Mouse (Mus musculus) frontal cortex, postnatal 25 days (tissue): ENCODE results near the gene Mtr.

ENCODE experiments used
- DNase-seq, 2 experiments: peaks; one replicate each; pipeline ENCODE4 v3.0.0; 2022; ENCODE audit warnings: low spot score in 2 of 2

The Mtr gene

DNA sequence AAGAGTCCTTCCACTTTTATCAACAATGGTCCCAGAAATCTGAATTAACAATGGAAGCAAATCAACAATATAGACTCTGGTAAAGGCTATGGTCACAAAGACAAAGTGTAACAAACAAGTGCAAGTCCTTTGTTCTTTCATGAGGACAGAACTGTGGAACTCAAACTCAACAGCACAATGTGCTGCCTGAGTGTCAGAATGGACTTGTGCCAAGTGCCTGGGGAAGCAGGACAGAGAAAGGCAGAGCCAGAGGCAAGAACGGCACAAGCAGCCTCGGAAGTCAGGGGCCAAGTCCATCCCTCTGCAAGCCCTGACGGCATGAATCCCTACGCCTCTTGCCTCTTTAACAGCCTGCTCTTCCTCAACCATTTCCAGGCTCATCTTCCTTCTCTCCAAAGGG, 13.9 kb downstream of the Mtr start:
- DNase-seq = no peak

DNA sequence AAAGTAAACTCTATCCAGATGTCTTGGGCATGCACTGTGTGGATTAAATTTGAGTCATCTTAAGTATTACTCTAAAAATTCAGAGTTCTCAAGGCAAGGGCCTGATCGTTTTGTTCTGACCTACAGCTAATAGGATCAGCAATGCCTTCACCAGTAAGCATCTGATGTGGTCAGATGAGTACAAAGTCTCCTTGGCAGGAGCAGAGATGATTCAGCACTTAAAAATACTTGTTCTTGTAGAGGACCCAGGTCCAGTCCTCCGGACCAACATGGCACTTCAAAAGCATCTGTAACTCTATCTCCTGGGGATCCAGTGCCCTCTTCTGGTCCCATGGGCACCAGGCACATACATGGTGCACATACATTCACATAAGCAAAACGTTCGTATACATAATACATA, 25.8 kb downstream of the Mtr start:
- DNase-seq = no peak

DNA sequence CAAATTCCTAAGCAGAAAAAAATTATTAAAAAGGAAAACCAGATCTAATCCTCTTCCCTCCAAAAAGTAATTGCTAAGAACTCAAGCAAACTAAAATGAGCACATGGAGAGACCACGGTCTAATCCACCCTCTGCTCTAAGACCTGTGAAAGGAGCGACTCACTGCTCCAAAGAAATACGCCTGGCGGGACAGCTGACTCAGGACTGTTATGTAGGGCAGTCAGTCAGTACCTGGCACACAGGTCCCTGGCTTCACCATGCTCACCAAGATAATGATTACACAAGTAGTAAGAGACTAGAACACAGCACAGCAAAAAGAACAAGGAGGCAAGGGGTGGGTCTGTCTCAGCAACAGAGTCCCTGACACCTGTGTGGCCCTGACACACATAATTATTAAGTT, 29.7 kb downstream of the Mtr start:
- no peak for DNase-seq

DNA sequence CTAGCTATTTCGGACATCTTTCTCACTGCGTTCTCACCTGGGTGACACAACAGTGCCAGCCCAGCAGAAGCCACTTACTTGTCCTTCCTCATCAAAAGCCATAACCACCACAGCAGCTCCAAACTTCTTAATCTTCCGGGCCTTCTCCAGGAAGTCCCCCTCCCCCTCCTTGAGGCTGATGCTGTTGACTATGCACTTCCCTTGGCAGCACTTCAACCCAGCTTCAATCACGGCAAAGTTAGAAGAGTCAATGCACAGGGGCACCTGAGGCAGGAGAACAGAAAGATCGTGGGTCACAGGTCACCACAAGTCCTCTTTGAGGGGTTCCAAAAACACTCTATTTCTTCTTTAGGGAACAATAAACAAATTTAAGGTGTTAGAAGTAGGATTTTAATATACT, 30.3 kb downstream of the Mtr start:
- DNase-seq = no peak

DNA sequence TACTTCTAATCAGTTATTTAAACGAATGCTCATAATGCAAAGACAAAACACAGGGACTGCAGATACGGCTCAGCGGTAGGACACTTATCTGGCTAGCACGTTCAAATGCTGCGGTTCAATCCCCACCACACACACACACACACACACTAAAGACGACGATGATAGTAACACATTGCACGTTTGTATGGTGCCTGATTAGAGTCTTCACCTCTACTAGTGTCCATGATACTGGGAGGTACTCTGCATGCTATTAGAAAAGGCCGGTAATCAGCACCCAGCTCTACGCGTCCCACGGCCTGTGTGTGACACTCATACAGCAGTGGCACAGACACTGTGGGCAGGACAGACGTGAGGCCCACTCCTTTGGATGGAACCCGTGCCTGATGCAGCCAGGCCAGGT, 39.3 kb downstream of the Mtr start:
- DNase-seq = no peak

DNA sequence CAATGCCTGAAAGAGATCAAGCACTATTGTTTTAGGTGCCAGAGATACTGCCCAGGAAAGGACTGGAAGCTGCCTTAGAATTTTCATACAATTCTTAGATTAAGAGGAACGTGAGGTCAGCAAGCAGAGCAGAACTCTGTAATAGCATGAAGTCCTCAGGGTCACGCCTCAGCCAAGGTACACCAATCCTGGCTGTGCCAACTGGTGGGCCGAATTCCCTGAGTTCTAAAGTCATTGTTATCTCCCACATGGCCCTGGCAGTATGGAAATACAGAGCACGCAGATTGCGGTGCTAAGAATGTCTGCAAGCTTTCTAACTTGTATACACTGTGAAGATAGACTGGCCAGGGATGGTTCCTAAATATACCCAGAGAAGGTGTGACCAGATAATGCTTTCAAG, 43.0 kb downstream of the Mtr start:
- no peak for DNase-seq

DNA sequence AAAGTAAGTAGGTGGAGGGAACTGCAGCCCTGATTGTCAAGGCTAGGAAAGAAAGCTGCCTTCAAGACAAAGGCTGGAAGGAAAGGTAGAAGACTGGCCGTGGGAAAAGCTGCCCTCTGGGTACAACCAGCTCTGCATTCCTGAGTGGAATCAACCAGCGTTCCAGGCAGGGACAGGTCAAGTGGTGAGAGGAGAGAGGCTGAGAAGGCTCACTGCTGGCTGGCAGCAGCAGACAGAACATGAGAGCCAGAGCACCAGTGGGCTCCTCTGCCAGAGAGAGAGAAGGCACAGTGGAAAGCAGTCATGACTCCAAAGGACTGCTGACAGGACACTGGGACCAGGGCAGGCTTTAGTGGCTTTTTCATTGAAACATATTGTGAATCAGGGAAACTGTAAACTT, 46.9 kb downstream of the Mtr start:
- DNase-seq = no peak

DNA sequence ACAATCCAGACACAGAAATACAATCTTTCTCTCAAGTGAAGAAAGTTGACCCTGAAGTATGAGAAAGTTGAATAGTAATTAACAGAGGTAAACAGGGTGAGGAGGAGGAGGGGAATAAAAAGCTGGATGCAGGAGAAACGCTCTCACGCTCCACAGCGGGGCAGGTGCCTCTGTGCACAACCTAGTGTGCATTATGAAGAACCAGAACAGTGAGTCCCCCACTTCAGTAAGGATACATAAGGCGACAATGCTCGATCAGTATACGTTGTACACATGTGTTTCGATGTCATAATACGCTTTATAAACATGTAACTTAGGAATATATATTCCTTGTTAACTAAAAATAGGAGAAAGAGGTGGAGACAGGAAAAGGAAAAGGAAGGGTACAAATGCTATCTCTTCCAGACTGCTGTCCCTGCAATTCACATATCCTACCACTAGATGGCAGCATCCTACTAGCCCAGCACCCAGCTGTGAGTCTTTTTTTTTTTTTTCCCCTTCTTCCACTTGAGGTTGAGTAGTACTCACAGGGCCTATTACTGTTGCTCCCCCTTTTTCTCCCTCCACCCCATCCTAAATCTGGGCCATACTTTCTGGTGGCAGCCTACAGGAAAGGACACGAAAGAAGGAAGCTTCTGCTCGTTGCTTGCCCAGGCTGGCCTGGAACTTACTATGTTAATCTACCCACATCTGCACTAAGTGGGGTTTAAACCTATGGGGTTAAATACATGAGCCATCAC, 47.7 kb downstream of the Mtr start:
- peak in 1 of 2 experiments; percentile 27 for DNase-seq

DNA sequence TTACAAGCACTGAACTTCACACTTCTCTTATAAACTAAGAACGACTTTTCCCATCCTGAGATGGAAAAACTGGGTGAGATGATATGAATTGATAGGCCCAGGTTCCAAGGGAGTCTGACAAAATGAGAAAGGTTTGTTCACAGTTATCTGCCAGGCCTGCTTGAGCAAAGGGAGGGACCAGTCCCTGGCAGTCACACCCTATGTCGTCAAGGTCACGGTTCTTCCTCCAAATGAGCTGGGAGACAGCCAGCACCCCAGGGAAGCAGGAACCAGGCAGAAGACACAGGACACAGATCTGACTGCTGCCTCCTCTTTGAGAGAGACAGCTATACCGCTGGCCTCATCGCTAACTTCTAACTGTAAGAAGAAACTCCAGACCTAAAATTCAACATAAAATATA, 57.5 kb downstream of the Mtr start:
- DNase-seq = no peak

DNA sequence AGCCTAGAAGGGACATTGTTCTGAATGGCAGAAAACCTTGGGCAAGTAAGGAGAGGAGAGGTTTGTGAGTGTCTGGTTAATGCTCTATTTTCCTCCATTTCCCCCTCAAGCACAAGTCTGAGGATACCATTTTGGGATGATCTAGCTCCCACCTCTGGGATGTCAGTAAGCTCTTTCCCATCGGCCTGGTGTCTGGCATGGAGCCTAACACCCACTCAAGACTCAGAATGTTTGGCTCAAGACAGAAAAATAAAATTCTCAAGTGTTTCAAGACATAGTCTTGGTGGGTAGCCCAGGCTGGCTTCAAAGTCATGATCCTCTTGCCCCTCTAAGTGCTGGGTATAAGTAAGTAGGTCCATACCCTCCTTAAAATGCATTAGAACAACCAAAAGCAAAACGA, 59.4 kb downstream of the Mtr start:
- no peak for DNase-seq

DNA sequence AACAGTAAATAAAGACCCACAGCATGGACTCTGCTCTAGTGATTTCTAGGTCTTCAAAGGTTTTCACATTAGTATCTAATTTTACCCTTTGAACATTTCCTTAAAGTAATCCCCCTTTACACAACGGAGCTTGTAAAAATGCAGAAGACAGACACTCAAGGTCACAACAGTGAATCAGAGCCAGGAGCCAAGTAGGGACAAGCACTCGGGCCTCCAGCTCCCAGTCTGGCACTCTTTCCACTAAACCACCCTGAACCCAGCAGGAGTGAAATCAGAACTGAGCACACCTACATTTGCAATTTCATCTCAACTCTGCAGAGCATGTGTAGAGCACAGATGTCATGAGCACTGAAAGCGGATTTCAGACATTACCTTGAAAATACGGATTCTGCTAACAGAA, 61.1 kb downstream of the Mtr start:
- DNase-seq = no peak

DNA sequence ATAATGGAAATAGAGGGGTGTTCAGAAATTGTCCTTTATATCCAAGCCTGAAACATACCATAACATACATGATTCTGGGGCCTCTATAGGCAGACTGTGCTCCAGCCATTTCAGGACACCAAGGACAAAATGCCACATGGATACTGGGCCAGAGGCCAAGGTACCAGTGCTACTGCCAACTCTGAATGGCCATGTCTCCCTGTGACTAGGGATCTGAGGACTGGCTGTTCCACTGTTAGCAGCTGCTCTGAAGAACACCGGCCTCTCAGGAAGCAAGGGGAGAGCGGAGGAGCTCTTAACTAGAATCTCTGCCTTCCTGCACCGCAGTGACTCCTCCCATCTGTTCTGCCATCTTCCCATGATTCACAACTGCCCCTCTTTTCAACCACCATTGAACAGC, 61.9 kb downstream of the Mtr start:
- no peak for DNase-seq

DNA sequence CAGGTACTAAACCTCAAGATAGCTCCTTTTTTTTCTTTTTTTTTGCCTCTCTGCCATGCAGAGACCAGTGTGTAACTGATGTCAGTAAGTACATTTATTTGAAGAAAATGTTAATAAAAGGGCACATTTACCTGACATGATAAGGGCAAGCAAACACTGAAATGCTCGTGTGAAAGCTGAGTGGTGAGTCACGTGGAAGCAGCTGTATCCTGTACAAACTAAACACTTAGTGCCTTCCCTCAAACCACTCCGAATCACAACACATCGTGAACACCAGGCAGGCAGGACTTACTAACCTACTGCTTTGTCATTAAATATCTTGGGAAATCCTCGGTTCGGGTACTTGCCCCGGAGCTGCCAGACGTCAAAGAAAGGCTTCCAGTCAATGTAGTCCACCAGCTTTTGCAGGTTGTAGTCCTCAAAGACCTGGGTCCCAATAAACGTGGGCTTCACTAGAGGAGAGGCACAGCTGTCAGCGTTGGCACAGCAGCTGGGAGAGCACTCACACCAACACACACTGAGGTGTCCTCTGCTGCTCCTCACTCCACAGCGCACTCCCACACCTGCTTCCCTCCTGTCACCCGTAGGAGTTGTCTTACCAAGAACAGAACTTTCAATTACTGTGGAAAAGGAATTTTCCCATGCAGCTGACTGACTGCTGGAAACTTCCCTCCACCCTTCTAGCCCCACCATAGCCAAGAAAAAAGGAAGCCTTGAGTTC, 62.8 kb downstream of the Mtr start:
- DNase-seq = no peak

DNA sequence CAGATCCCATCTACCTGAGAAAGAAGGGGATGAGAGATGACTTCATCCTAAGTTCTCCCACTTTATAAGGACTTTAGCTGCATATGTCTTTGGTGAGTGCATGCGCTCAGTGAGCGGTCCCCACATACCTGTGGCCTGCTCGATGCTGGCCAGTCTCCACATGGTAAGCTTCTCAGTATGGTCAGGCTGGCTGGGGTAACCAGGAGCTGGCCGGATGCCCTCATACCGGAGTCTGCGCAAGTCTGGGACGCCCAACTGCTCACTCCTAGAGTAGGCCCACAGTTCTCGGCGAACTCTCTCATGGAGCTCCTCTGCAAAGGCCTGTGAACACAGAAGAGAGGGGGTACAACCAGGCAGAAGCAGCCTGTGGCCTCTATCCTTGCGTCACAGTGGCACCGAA, 68.7 kb downstream of the Mtr start:
- no peak for DNase-seq

DNA sequence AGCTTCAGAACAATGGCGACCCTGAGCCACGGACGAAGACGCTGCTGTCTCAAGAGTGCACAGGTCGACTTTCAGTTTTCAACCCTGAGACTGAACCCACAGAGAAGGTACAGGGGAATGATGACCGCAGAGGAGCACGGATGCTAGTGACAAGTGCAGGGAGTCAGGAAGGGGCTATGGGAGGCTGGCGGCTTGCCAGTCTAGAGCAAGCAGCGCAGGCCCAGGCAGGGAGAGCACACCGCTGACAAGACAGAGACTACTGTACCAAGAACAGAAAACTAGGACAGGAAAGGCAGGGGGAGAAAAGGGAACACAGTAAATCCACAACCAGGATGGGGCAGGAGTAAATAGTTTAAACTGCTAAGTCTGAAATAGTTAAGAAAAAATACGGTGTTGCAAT, 69.1 kb downstream of the Mtr start:
- no peak for DNase-seq

DNA sequence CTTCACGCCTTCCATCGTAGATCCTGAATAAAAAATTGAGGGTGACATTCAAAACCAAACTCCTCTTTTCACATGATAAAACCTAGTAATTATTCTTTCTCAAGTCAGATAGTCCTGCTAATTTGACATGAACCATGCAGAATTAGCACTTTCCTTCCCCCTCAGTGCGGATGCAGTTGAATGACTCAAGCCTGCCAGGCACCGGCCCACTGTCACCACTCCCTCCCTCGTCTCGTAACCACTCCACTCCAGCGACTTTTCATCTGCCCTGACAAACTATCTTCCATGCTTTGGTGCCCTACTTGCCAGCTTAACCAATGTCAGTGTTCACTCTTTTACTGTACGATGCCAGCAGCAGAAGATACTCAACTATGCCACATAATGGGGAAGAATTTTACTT, 78.4 kb downstream of the Mtr start:
- no peak for DNase-seq

DNA sequence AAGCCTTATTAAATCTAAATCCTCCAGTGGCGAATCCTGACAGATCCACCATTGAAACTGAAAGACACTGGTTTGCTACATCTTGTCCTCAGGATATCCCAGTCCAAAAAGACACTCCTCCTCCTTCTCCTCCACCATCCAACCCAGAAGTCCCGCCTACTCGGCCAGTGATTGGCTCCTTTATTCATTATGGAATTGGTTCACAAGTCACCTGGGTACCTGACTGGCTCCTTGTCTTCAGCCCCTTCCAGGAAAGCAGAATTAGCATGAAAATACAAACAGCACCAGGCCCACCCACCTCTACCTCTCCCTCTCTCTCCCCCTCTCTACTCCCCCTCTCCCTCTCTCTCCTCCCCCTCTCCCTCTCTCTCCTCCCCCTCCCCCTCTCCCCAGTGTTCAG, 81.2 kb downstream of the Mtr start:
- DNase-seq = no peak

DNA sequence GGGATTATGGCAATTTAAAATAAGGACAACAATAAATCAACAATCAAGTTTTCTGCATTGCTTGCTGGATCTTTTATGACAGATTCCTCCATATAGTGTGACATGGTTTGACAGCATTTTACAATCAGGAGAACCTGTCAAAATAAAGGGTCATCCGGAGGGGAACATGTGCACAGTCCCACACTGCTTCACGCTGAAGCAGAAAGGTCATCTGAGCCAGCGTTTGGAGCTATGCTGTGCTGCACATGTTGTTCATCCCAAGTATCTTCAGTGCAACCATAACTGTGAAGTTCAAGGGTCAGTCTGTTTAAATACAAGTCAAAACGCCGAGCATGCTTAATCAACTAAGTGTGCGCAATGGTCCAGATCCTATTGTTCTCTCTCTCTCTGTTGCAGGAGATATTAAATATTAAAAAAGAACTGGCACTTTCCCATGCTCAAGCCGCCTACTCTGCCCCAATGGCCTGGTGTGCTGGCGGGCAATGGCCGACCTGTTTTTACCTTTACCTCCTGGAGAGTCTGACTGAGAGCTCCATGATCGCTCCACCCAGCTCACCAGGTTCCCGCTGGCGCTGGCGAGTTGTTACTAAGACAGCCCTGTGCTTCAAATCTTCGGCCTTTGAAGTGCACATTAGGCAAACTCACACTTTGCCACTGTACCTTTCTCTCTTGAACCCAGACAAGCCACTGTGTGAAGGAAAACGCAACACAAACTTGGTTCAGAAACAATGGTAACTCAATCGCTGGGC, 81.8 kb downstream of the Mtr start:
- DNase-seq = no peak

DNA sequence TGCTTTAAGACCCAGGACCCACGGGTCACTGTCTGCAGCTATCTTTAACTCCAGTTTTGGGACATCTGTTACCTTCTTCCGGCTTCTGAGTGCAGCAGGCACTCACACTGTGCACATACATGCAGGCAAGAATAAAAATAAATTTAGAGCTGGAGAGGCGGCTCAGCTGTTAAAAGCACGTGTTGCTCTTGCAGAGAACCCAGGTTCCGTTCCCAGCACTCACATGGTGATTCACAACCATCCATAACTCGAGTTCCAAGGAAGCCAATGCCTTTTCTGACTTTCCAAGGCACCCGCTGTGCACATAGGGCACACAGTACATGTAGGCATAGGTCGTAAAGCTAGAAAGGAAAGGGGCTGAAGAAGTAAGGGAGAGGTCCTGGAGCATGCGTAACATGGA, 90.6 kb downstream of the Mtr start:
- DNase-seq = no peak

DNA sequence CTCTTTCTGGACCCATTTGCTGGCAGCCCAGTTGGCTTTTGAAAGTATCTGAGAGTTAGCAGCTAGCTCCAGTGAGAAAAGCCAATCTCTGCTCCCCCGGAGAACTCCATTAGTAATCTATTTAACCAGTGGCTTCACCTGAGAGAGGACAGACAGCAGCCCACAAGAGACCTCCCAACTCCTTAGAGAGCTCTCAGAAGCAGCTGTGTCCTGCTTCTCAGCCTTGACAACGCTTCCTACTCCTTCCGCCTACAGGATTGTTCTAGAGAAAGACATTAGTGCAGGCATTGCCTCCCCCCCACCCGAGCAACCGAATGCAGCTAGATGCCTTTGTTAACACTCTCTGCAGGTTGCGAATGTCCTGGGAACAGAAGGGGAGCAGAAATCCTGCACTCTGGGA, 91.5 kb downstream of the Mtr start:
- DNase-seq = peak in 1 of 2 experiments; percentile 34

DNA sequence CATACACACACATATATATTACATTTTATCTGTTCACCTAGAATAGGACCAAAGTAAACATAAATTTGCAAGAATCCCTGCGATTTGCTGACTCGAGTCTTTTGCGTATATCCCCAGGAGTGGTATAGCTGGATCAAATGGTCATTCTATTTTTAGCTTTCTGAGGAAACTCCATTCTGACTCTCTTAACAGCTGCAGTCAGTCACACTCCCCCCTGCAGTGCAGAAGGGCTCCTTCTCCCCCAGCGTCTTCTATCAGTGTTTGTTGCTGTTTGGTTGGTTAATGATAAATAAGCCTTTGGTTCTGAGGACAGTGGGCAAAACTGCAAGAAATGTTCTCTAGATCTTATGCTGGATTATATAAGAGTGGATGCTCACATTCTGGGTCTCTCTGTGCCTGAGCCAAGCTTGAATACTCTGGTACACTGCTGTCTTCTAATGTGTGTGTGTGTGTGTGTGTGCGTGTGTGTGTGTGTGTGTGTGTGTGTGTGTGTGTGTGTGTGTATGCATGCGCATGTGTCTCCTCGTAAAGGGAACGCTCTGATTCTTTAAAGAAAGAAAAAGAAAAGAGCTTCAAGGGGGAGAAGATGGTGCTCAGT, 92.4 kb downstream of the Mtr start:
- DNase-seq = no peak

DNA sequence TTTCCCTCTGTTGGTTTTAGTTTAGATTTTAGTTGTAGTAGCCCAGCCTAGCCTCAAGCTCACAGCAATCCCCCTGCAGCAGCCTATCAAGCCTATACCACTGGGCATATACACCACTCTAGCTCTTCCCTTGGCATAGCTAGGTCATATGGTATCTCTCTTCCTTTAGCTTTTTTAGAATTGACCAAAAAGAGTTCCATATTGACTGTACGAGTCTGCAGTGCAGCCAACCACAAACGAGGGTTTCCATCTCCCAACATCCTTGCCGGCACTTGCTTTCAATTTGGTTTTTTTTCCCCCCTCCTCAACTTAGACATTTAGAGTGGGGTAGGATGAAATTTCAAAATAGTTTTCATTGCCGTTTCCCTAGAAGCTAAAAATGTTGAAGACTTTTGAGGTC, 95.5 kb downstream of the Mtr start:
- DNase-seq = no peak

DNA sequence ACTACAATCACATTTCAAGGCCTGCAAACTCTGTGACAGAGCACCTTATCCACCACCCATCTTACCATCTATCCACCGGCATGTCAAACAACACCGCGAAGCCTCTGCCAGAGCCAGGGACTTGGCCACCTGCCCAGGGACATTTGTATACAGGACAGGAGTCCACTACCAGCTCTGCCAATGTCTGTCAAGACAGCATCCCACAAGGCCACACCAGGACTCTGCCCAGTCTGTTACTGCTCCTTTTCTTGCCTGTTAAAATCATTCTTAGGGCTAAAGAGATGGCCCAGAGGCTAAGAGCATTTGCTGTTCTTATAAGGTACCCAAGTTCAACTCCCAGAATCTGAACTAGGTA, 97.8 kb downstream of the Mtr start:
- peak in 1 of 2 experiments; percentile 16 for DNase-seq
